Mouse (Mus musculus) retina, postnatal 1 day (tissue): ENCODE results near the gene Pde4b.

Source experiments
- DNase-seq: peaks from one replicate; pipeline ENCODE4 v3.0.0-alpha.2; 2012

Gene Pde4b

DNA sequence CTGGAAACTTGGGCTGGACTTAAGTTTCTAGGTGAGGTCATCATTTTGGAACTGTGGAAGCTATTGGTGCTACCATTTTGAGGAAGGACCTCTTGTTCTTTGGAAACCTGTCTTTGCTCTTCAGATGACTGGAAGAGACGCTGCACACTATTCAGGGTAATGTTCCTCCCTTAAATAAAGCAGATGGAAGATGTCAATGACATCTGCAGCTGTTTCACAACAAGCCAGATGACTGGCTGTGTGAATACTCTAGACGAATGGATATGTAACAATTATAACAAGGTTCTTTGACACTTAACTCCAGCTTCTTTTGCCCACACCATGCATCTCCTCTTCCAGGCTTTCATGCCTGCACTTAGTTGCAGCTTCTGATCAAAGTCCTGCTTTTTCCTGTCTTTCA is 320.8 kb downstream of the Pde4b start:
- DNase-seq, result no peak

DNA sequence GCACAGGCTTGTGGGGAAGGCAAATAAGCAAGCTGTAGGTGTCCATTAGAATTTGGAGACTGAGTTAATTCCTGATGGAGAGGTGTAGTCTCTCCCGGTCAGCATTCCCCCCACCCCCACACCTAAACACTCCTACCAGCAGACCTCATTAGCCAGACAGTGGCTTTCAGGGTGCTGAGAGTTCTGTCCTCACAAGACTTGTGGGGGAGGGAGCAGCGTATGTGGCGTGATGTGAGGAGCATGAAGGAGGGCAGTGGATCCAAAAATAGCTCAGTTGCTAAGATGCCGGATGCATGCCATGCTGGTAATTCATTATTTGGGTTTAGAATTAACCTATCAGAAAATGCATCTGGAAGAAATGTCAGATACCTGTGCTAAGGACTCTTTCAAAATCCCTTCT is 321.6 kb downstream of the Pde4b start:
- DNase-seq, result peak; percentile 30

DNA sequence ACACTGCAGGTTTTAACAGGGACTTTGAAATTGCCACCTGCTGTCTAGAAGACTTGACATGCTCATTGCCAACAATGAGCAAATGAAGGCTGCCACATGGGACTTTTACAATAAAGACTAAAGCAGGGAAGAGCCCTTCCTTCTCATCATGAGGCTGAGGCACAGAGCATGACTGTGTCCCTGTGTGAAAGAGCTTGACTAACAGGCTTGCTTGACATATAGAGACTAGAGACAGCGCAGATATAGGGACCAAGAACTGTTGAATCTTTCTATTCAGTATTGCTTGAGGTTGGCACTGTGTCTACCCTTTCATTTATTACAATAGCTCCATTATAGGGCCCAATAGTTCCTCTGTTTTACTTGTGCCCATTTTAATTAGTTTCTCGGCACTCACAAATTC is 325.8 kb downstream of the Pde4b start:
- DNase-seq, result no peak

DNA sequence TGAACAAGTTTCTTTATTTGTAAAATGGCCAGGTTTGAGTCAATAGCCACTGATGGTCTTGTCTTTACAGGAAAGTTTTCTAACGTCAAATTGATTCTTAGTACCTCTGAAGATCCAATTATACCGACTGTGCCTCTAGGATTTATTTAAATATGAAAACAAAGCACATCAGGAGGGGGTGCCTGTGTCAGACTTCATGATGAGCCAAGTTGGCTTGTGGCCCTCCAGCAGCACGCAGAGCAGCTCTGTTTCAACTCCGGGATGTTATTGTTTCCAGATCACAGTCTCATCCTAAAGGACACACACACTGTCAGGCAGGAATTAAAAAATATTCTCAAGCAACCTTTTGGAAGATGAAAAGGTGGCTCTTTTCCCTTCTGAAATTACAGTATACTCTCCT is 326.5 kb downstream of the Pde4b start:
- peak; percentile 20 for DNase-seq

DNA sequence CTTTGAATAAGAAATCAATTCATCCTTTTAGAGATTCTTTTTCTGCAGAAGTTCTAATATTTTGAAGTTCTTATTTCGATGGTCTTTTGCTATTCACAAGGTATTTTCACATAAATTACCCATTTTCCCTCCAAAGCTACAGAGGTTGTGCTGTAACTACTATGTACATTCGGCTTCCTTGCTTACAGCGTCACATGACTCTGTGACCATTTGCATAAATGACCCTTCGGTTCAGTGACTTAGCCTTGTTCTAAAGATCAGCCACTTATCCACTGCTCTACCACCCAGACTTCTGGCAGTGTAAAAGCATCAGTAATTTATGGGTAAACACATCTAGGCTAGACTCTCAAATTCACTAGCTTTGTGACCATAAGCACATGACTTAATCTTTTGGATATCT is 327.3 kb downstream of the Pde4b start:
- no peak for DNase-seq

- DNase-seq, result peak; percentile 34
Measured at GRCm38 (mm10) chr4:102420794-102421397, 333.6 kb downstream of the Pde4b start.

- peak; percentile 46 for DNase-seq
Measured at GRCm38 (mm10) chr4:102421398-102421859, 334.1 kb downstream of the Pde4b start.

DNA sequence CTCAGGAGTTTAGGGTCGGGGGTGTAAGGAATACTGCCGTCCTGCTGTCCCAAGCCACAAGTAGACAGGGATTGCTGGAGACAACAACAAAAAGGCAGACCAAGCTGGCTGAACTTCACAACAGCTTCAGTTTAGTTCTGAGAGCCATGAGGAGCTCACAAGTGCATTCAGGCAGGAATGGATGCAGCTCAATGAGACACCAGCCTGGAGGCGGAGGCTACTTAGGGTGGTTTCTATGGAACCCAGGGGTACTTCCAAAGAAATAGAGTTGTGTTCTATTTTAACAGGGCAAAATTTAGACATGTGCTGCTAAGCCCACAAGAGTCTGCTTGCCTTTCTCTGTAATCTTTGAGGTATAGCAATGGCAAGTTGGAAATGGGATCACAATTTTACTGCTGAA is 336.8 kb downstream of the Pde4b start:
- DNase-seq, result no peak

DNA sequence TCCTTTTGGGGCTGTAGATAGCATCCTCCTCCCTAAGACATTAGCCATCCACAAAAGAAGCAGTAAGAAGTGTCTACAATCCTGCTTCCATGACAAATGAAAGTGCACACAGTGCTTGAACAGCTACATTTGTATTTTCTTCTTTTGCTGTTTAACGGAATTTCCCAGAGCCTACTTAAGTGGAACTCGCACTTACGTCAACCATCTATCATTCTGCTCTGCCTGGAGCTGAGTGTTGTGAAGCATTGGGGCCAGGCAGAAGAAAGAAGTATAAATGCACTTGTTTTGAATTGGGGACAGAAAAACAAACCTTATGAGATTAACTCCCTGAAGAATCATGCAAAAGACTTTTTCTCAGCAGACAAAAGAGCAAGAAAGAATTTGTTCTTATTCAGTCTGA is 338.1 kb downstream of the Pde4b start:
- DNase-seq, result no peak

DNA sequence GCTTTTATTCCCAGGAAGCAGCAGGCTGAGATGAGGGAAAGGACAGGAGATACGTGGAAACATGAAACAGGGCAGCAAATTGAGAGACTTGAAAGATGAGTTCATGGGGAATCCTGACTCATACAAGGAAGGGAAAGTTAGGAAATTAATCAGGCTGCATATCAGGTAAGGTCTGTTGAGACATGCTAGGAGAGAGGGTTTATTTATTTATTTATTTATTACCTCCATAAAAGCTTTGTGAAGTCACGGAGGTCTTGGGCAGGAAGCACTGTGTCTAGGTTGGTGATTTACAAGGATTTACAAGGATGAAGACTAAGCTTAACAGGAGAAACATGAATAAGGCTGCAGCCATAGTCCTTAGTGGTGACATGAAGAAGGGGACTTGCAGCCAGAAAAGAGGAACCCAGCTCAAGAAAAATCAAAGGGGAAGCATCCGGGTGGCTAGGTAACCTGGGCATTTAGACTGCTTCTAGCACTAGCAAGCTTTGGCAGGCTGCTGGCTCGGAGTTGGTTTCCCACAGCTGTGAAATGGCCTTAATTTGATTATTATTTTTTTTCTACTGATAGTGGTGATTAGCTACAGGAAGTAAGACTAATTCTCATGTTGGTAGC is 342.5 kb downstream of the Pde4b start:
- no peak for DNase-seq

DNA sequence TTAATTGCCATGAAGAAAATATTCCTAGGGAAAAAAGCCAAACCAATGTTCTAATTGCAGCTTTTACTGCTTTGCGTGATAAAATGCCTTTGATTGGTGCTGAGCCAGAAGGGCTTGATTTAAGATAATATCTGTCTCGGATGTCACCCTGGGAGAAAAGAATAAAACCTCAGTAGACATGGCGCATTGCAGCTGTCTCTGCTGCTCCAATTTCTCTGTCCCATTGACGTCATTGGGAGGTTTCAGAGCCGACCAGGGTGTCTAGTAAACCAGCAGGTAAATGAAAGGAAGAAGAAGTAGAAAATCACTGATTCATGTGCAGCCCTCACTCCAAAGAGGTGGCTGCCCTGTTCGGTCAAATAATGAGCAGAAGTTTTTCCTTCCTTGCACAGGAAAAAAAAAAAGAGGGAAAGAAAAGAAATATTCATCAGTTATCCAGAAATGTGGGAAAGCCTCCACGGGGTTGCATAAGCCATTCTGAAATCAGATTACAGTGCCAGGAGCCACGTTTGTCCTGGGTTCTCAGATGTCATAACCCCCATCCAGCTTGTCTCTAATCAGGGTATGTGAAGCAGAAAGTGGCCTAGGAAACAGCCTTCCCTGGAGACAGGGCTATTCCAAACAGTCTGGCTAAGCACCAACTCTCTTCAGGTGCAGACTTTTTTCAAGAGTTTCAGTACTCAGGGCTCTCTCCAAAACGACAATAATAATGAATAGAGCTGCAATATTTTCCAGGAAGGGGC is 344.9 kb downstream of the Pde4b start:
- DNase-seq, result peak; percentile 32

DNA sequence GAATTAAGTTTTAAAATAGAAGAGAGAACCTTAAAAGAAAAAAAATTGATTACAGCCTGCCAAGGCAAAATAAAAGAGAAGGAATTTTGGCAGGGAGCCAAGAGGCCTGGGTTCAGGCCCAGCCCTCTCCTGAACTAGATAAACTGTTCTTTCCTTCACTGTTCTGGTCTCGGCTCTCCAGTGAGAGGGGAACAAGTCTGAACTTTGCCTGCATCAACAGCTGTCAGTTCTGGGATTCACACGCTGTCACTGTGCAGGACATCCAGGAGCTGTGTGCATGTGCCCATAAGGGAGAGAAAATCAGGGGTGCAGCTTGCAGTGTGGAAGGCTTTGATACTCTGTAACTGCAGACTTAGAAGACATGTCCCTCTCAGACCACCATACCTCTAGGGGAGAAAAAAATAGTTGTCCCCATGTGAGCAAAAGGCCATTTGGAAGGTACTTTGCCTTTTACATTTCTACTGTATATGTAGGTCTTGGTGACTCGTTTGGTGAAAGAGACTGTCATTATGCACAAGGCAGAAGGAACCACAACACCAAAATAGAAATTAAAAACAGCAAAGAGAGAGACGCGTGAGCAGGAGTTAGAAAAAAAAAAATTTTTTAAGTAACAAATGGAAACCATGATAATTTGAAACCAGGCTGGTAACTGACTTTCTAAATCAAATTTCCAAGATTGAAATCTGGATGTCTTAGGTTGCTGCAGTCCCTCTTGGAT is 352.2 kb downstream of the Pde4b start:
- DNase-seq, result peak; percentile 39

- no peak for DNase-seq
Measured at GRCm38 (mm10) chr4:102440119-102440481, 352.8 kb downstream of the Pde4b start.

DNA sequence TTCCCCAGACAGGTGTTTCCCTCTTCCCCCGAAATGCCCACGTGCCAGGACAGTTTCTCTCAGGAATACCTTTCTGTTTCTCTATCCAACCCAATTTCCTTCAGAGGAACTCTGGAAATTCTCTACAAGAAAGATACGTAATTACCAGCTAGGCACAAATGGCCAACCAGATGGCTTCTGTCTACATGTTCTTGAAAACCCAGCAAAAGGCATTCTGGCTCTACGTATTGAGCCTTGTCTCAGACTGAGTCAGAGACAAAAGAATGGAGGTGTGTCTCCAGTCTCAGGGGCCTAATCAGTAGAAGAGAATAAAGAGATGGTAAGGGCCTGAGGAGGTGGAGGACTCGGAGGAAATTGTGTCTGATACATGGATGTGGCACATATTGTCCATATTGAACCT is 356.2 kb downstream of the Pde4b start:
- no peak for DNase-seq

GRCm38 (mm10) chr4:102444501-102444900 is 357.2 kb downstream of the Pde4b start:
- peak; percentile 88 for DNase-seq

DNA sequence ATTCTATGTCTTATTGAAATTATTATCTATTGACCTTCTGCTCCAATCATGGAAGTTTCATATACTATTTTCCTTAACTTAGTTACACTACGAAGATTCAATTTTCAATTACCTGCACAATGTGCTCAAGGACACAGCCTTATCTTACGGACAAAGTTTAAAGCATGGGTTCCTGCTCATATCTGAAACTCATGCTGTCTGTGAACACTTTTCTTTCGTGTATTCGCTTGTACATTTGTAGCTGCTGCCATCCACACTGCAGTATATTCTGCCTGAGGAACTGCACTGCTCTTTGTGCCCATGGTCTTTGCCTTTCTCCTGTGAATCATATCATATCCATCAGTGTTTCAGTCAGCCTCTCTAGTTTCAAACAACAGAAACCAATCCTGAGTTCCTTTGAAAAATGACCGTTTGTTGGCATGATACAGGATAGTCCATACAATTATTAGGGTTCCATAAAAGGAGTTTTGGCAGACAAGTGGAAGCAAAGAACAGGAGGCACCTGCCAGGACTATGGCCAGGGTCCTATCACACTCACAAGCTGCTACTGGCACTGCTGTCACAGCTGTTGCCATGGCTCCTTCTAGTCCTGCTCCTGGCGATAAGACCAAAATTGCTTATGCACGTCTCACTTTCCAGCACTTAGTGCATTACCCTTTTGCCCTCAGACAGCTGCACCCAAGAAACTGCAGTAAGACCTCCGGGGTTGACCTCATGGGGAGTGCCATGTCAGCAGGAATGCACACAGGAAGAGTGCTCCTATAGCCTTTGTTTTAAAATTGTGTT is 359.0 kb downstream of the Pde4b start:
- DNase-seq, result no peak

DNA sequence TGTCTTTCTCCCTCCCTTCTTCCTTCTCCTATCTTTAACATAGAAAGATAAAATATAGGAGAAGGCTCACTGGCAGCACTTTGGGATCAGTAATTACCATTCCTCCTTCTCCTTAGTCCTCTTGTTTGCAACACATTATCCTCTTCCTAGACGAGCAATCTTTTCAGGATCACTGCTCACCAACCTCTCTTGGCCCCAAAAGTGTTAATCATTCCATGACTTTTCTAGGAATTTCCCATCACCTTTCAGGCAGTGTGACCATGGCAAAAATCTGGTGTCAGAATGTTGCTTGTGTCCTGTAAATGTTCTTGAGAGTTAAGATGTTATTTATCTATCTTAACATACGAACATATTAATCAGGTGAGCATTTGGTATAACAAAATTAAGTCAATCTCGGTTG is 369.1 kb downstream of the Pde4b start:
- no peak for DNase-seq

- no peak for DNase-seq
Measured at GRCm38 (mm10) chr4:102459216-102459999, 372.1 kb downstream of the Pde4b start.

DNA sequence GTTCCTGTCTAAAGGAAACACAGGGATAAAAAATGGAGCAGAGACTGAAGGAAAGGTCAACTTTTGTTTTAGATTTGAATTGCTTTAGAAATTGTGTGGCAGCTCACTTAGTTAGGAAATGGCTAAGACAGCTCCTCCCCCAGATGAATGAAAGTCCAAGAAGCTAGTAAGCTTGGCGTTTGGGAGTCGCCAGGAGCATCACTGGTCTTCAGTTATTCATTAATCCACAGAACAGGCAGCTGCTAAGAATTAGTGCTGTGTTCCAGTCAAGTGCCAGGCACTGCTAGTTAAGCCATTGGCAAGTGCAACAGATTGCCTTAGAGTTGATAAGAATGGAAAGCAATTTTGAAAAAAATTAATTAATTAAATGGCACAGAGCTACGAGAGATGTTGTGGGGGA is 390.8 kb downstream of the Pde4b start:
- DNase-seq, result no peak

DNA sequence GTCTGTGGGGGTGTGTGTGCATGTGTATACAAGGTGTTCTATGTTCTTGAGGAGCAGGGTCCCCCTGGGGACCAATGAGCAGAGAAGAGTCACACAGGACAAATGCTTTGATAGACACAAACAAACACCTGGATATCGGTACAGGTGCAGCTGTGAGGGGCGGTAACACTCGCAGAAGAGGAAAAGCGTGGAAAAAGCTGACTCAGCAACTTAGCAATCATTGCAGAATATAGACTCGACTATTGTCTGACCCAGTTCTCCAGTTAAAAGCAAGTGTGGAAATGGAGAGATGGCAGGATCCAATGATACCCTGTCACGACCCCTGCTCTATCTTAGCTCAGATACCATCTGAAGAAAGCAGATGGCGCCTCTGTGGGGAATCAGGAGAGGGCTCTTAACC is 391.5 kb downstream of the Pde4b start:
- no peak for DNase-seq

GRCm38 (mm10) chr4:102480830-102481484 is 393.6 kb downstream of the Pde4b start:
- peak; percentile 60 for DNase-seq
